Mouse (Mus musculus) right cerebral cortex, adult 18-20 months (tissue): ENCODE measurements around the gene 9330182L06Rik.

Source experiments
- DNase-seq: peaks from one replicate; pipeline ENCODE4 v3.0.0; 2022; ENCODE audit warnings: mixed read lengths

Gene 9330182L06Rik

DNA sequence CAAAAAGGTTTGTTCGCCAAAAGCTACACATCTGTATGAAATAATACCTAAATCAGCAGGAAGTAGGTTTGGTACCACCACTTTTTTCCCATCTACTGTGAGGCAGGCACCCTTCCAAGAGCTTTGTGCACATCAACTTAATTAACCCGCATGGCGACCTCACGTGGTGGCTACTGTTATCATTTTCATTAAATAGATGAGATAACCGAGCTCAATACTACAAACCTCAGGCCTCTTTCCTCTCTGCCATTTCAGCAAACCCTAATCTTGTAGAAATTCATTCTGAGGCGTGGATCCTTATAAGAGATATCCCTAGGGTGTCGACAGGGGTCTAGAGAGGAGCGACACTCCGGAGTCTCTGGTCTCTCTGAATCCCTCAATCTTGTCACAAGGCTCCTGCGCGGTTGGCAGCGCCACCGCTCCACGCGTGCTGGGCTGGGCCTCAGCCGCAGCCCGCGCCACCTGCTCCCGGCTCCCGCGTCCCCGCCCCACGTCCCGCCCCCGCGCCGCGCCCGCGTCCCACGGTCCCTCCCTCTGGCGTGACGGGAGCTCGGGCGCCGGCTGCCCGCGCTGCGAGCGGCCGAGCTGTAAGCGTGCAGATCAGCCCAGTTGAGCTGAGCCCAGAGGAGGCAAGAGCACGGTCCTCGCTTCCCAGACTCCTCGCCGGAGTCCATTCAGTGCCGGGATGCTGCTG, at the start of gene 9330182L06Rik:
Gene 9330182L06Rik, plus strand, starts transcription at position 533 of the 694 bp plus-strand sequence.
- DNase-seq, result peak; percentile 86

DNA sequence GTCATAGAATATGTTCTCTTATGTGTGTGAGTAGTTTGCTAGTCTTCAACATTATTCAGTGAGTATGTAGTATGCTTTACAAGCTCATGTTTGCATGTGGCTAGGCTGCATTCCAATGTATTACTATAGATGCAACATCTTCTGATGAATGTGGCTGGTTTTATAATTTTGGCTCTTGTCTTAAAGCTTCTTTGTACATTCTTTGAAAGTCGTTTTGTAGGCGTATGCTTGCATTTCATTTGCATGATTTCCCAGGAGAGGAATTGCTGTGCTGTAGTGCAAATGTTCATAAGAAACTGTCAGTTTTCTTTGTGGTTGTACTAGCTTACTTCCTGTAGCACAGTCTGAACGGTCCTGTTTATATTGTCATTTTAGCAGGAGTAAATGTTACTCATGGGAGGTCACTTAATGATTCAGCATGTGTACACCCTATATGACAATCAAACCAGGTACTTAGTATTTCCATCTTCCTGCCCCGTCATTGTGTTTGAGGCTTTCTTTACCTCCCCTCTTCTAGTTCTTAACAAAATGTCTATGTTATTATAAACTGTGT, 38.4 kb upstream of the 9330182L06Rik start:
- peak; percentile 11 for DNase-seq

- no peak for DNase-seq
Measured at GRCm38 (mm10) chr5:9264361-9264760, 1.6 kb upstream of the 9330182L06Rik start.

- no peak for DNase-seq
Measured at GRCm38 (mm10) chr5:9266280-9266923, 484 bp downstream of the 9330182L06Rik start.

DNA sequence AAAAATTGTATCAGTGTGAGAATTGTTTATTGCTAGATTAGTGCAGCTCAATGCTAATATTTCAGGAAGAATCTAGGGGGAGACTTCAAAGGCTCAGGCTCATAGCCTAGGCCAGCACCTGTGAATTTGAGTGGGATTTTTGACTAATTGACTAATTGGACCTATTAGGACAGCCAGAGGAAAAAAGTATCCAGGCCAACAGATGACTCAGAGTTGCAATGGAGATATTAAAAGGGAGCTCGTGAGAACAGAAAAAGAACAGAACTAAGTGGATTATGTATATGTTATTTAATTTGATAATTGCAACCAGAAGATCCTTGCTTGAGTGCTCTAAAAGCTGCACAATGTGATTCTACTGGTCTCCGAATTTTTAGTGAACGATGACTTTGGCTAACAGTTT, 3.7 kb downstream of the 9330182L06Rik start:
- DNase-seq, result no peak

DNA sequence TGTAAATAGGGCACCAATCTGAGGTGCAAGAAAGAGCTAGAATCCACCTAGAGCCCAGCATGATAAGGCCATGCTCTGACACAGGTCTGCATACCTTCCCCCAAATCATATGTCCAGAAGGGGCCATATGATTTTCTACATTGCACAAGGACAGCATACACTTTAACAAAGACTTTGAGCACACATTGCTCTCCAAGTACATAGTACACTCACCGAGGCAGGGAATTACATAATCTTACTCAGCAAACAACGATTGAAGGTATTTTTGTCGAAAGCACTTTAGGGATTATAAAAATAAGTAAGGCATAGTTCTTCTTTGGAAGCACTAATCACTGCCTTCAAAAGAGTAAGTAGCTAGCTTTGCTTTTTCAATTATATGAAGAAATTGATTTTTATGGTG, 7.1 kb downstream of the 9330182L06Rik start:
- no peak for DNase-seq

DNA sequence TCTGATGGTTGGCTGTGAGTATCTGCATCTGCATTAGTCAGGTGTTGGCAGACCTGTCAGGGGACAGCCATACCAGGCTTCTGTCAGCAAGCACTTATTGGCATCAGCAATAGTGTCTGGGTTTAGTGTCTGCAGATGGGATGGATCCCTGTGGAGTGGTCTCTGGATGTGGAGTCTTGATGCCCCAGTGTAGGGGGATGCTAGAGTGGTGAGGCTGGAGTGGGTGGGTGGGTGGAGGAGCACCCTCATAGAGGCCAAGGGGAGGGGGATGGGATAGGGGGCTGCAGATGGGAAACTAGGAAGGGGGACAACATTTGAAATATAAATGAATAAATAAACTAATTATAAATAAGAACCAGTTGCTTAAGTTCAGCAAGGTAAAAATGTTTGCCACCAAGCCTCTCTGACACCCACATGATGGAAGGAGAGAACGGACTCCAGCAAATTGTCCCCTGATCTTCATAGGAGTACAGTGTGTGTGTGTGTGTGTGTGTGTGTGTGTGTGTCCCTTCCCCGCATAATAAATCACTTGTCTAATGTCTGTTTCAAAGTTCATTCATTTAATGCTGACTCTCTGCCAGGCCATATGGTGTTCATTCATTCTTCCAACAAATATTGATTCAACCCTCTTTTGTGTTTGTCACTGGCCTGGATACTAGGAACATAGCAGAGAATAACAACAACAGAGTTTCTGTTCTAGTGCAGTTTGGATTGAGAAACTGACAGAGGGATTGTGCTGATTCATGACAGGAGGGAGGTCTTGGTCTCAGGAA, 30.0 kb downstream of the 9330182L06Rik start:
- DNase-seq, result peak; percentile 9

GRCm38 (mm10) chr5:9296550-9296928, 30.6 kb downstream of the 9330182L06Rik start:
- no peak for DNase-seq

DNA sequence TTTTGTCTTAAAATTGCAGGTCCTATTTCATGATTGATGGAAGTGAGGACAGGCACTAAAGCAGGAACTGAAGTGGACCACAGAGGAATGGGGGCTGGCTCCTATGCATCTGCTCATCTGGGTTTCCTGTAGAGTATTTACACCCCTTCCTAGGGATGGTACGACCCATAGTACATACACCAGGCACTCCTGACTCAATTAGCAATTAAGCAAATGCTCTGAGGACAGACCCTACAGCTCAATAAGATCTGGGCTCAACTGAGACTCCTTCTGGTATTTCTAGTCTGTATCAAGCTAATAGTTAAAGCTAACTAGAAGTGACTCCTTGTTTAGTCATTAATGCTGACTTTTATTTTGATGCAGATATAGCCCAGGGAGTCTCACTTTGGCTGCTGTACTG, 60.9 kb downstream of the 9330182L06Rik start:
- DNase-seq, result no peak

DNA sequence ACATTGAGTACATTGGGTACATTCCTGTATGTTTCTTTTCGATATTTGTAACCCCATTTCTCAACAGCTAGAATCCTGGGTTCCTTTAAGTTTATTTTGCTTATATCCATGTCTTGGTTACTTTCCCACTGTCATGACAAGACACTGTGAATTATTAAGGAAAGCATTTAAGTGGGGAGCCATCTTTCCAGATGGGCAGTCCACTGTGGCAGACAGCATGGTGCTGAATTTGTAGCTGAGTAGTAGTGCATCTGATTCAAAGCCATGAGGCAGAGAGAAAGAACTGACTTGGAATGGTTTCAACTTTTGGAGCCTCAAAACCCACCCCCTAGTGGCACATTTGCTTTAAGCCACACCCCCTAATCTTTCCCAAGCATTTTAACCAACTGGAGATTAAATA, 61.6 kb downstream of the 9330182L06Rik start:
- no peak for DNase-seq

GRCm38 (mm10) chr5:9338756-9339510, 73.0 kb downstream of the 9330182L06Rik start:
- no peak for DNase-seq

DNA sequence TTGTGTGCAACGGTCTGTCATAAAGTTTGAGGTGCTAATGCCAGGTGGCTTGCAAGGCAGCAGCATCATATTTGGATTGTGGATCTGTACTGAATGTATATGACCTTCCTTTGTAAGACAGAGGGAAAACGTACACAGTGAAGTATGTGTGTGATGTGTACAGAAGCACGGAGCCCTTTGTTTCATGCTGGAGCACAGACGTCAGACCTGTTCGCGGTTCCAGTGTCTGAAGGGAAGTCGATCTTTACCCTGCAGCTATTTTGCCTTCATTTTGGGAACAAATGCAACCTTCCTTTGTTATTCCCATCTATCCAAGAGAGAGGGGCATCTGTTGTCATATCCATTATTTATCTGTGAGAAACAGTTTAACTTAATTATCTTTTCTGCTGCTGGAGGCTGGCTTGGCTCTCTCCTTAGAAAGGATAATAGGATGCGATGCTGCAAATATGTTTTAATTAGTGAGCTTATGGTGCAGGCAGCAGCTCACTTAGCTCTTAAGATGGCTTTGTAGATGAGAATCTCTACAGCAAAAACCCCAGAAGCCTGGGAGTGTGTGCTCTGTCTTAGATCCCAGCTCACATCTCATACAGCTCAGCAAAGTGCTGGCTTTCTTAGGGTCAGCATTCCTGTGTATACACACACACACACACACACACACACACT, 73.7 kb downstream of the 9330182L06Rik start:
- no peak for DNase-seq

DNA sequence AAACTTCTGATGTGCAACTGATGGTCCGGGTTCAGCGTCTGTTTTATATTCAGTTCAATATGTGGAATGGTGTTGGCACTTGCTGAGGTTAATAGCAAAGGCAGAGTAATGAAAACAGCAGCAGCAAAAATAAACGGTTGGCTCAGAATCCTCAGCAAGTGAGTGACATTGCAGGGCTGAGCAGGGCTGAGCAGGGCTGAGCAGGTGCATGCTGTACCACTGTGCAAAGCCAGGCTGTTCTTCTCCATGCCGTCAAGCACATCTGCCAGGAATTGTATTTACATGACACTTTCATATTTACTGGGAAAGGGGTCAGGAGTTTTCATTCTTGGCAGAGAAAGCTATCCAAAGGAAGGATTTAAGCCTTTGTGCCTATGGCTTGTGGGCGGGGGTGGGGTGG, 78.7 kb downstream of the 9330182L06Rik start:
- no peak for DNase-seq

DNA sequence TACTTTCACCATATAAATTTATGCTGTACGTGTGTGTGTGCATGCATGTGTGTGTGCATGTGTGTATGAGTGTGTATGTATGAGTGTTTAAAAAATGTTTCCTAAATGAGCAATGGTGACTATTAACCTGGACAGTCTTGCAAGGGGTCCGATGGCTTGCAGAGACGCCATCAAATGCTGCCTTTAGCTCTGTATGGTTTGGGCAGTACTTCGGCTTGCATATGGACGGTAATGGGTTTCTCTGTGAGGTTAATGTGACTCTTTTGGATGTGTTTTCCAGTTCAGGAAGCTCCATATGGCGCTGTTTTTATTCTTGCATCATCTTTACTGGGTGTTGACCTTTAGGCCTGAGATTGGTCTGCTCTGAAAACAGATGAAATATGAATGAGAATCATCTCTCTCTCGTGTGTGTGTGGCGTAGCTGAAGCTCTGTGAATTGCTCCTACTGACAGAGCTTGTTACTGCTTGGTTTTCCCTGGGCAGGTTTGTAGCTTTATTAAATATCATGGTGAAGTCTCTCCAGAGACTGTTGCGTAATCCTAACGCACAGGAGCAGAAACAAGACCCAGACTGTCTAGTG, 79.2 kb downstream of the 9330182L06Rik start:
- no peak for DNase-seq

DNA sequence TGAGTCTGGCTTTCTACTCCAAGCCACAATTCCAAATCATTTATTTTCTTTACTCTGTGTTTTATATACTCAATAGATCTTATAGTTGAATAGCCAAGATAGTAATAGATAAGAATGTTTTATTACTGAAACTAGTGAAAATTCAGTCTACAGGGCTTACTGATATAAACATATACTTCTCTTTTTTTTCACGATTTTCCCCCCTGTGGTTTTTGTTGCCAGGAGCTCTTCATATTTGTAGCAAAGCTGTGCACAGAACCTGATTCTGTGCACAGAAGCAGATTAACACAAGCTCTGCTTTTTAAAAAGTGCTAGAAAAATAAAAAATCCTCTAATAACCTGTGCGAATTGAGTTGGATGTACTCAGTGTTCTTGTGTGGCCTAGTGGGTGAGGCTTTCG, 79.7 kb downstream of the 9330182L06Rik start:
- DNase-seq, result no peak

GRCm38 (mm10) chr5:9346510-9346909, 80.6 kb downstream of the 9330182L06Rik start:
- no peak for DNase-seq

DNA sequence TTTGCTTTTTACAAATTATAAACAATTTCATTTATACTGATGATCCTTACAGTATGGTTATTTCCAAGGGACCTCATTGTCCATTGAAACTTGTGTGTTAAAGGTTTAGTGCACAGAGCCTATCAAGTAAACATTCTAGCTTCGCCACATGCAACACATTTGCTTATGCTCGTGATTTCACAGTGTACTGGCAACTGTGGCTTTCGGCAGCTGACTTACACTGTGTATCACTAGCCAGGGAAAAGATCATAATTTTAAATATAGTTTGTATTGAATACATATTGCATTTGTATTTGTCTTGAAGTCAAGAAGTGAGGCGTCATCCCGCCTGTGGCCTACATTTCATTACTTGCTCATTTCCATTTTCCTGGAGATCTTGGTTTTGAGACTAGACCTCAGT, 86.2 kb downstream of the 9330182L06Rik start:
- no peak for DNase-seq

- no peak for DNase-seq
Measured at GRCm38 (mm10) chr5:9352646-9353045, 86.7 kb downstream of the 9330182L06Rik start.

DNA sequence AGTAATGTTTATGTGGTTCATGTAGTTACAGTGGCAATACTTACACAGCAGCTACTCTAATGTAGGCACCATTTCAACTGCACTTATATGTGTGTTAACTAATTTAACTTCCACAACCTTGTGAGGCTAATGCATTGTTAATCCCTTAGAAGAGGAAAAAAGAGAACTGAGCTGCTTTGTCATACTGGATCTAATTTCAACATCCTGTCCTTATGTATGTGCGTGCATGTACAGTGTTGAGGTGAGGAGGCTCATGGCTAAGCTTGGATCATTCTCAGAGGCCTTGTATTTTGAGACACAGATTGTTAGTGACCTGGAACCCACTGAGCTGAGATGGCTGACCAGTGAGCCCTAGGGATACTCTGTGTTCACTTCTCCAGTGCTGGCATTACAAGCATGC, 88.3 kb downstream of the 9330182L06Rik start:
- DNase-seq, result no peak

DNA sequence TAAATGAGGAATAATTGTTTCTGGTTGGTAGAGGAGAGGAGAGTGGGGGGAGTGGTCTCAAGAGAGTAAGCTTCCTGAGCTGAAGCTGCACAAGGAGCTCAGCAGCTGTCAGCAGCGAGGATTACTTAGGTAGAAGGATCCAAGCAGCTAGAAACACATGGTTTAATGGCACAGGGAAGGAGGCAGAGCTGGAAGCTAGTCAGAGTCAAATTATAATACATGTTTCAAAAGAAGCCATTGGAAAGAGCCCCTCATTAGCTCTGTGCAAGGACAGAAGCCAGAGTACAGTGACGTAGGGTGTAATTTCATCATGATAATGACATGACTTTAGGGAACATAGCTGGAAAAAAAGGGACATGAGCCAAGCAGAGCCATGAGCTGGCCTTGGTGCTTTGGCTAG, 92.2 kb downstream of the 9330182L06Rik start:
- DNase-seq, result no peak

- no peak for DNase-seq
Measured at GRCm38 (mm10) chr5:9361982-9362661, 96.2 kb downstream of the 9330182L06Rik start.
